Mouse (Mus musculus): ENCODE measurements at regions not wholly inside any gene's neighbourhood (a gene's known extent, or its start where the extent isn't known, plus 50 kb on each side); places are given as distances from the start of the nearest gene placed in this dataset.
A peak's percentile ranks its signal among the peaks of the same experiment; 100 is the strongest.

DNA sequence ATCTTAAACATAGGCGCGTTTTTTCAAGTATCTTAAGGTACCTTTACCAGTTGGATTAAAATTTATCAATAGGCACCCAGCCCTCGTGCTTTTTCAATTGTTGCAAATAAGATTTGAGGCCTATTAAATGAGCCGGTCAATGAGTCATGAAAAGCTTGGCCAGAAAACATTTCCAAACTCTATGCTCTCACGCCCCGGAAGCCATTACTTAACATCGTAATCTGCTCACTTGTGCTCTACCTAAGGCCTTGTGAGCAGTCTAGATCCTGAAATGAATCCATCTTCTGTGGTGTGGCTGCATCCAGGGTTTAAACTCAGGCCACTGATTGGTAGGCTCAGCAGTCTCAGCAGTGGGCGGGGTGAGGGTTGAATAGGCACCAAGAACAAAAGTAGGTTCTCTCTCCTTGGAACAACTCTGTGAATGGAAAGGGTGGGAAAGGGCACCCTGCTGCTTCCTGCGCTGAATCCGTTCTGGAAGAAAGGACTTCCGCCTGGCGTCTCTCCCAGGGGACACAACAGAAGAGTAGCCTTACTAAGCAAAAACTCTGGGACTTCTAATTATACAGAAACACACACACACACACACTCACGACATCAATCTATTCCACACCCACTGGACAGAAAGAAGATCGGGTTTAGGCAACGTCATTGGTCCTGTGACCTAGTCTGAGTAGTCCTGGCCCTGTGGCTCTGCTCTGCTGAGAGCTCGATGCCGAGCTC, 53.4 kb upstream of the Fmnl2 start:
- Histone ChIP-seq H3K36me3 (ENCODE audit: control insufficient read depth, insufficient read depth, low read length) (no peaks in the 10 kb centered on the region), H3K4me1 (replicated peaks; ENCODE audit: control insufficient read depth, insufficient read depth, low read length) (no peaks in the 10 kb centered on the region), H3K27ac (ENCODE audit: low read depth, low read length) (no peak overlapping the region), H3K4me3 (ENCODE audit: low read depth, low read length) (no peak overlapping the region), H3K9me3 (ENCODE audit: control insufficient read depth, low read length) (no peaks in the 10 kb centered on the region), H3K9ac (ENCODE audit: low read length) (no peak overlapping the region), H3K4me2 (ENCODE audit: low read depth, low read length, severe bottlenecking) (no peak overlapping the region), H3K27me3 (ENCODE audit: control insufficient read depth, insufficient read depth, low read length) (no peaks in the 10 kb centered on the region)
- peak; percentile 53 for DNase-seq (ENCODE audit: low spot score)
- 0 out of 2 replicates have a peak, but pooled peaks have one; percentile 24 for ATAC-seq (replicated peaks; ENCODE audit: low FRiP score)
- WGBS = 65% methylated on average over 17 of the region's 17 CpGs

DNA sequence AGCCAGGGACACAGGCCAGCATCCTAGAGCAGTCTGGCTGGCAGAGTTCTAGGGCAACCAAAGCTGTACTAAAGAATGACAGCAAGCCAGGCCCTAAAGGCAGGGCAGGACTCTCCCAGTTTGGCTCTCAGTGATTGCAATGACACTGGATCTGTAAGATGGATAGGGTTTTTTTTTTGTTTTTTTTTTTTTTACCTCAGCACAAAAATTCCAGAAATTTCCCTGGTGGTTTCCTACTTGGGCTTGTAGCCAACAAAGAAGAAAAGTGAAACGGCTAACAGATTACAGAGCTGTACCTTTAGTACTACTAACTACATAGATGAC, 52.9 kb upstream of the Fmnl2 start:
- Histone ChIP-seq H3K9ac (ENCODE audit: low read length) (no peak overlapping the region), H3K4me1 (replicated peaks; ENCODE audit: control insufficient read depth, insufficient read depth, low read length) (no peaks in the 10 kb centered on the region), H3K4me3 (ENCODE audit: low read depth, low read length) (no peak overlapping the region), H3K27me3 (ENCODE audit: control insufficient read depth, insufficient read depth, low read length) (no peaks in the 10 kb centered on the region), H3K9me3 (ENCODE audit: control insufficient read depth, low read length) (no peaks in the 10 kb centered on the region), H3K27ac (ENCODE audit: low read depth, low read length) (no peak overlapping the region), H3K4me2 (ENCODE audit: low read depth, low read length, severe bottlenecking) (no peak overlapping the region), H3K36me3 (ENCODE audit: control insufficient read depth, insufficient read depth, low read length) (no peaks in the 10 kb centered on the region)
- ATAC-seq (replicated peaks; ENCODE audit: low FRiP score) = no peak
- DNase-seq (ENCODE audit: low spot score) = no peak
- 74% methylated on average over 1 of the region's 1 CpGs for WGBS

DNA sequence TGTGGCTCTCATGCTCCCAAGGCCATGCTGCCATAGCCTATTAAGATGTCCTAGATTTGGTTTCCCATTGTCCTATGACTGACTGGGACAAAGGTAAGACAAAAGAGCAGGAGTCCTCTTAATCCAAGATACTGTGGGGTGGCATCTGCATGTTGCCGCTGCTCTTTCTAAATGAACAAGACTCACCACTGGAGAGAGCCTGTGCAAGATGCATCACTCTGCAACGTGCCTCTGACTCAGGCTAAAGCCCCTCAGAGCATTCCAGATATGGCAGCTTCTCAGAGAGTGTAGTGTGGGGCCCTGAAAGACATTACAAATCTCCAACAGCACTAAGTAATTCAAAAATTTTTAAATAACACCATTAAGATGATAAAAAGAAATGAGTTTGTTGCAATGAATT, 49.8 kb upstream of the Fmnl2 start:
- WGBS = 59% methylated on average over 2 of the region's 2 CpGs
- Histone ChIP-seq H3K4me2 (ENCODE audit: low read depth, low read length, severe bottlenecking) (no peak overlapping the region), H3K36me3 (ENCODE audit: control insufficient read depth, insufficient read depth, low read length) (no peaks in the 10 kb centered on the region), H3K9me3 (ENCODE audit: control insufficient read depth, low read length) (no peaks in the 10 kb centered on the region), H3K4me1 (replicated peaks; ENCODE audit: control insufficient read depth, insufficient read depth, low read length) (no peaks in the 10 kb centered on the region), H3K4me3 (ENCODE audit: low read depth, low read length) (no peak overlapping the region), H3K9ac (ENCODE audit: low read length) (no peak overlapping the region), H3K27me3 (ENCODE audit: control insufficient read depth, insufficient read depth, low read length) (no peaks in the 10 kb centered on the region), H3K27ac (ENCODE audit: low read depth, low read length) (no peak overlapping the region)
- DNase-seq (ENCODE audit: low spot score) = no peak
- ATAC-seq (replicated peaks; ENCODE audit: low FRiP score) = no peak
